Mouse (Mus musculus): ENCODE results near the gene Tmem233. TPM values are rescaled to one million over a fixed set of nuclear protein-coding genes. Genes with fewer than 3 reads are reported as not detected.
A peak's percentile ranks its signal among the peaks of the same experiment; 100 is the strongest.

Gene Tmem233
- polyA plus RNA-seq, 1 experiment from 2014 or later, result not detected

GRCm38 (mm10) chr5:116023821-116024284, 59.2 kb downstream of the Tmem233 start:
- Histone ChIP-seq H3K27me3 (ENCODE audit: control insufficient read depth, insufficient read depth, low read depth, low read length) (no peaks in the 10 kb centered on the region), H3K9me3 (replicated peaks; ENCODE audit: control insufficient read depth, low read length) (no peaks in the 10 kb centered on the region), H3K9ac (ENCODE audit: low read depth, low read length) (peak overlapping the region; percentile 99), H3K4me3 (ENCODE audit: low read depth, low read length) (peak overlapping the region; percentile 96), H3K4me2 (ENCODE audit: low read depth, low read length) (peak overlapping the region; percentile 55), H3K4me1 (ENCODE audit: control insufficient read depth, low read depth, low read length) (peaks cover 66% of the 10 kb centered on the region), H3K27ac (ENCODE audit: low read length) (peak overlapping the region; percentile 99), H3K36me3 (ENCODE audit: control insufficient read depth, insufficient read depth) (peaks cover 27% of the 10 kb centered on the region)
- under 1% methylated on average over 28 of the region's 28 CpGs for WGBS (ENCODE audit: insufficient replicate concordance)
- ATAC-seq (ENCODE audit: low read depth), result 0 out of 2 replicates have a peak, but pooled peaks have one; percentile 0

GRCm38 (mm10) chr5:116023251-116023661, 59.8 kb downstream of the Tmem233 start:
- 4% methylated on average over 8 of the region's 8 CpGs for WGBS (ENCODE audit: insufficient replicate concordance)
- Histone ChIP-seq H3K27me3 (ENCODE audit: control insufficient read depth, insufficient read depth, low read depth, low read length) (no peaks in the 10 kb centered on the region), H3K27ac (ENCODE audit: low read length) (peak overlapping the region; percentile 99), H3K9ac (ENCODE audit: low read depth, low read length) (peak overlapping the region; percentile 99), H3K9me3 (replicated peaks; ENCODE audit: control insufficient read depth, low read length) (no peaks in the 10 kb centered on the region), H3K36me3 (ENCODE audit: control insufficient read depth, insufficient read depth) (peaks cover 33% of the 10 kb centered on the region), H3K4me2 (ENCODE audit: low read depth, low read length) (peak overlapping the region; percentile 55), H3K4me1 (ENCODE audit: control insufficient read depth, low read depth, low read length) (peaks cover 65% of the 10 kb centered on the region), H3K4me3 (ENCODE audit: low read depth, low read length) (peak overlapping the region; percentile 96)
- ATAC-seq (ENCODE audit: low read depth), result no peak

GRCm38 (mm10) chr5:116022658-116023200, 60.3 kb downstream of the Tmem233 start:
- Histone ChIP-seq H3K27ac (ENCODE audit: low read length) (peak overlapping the region; percentile 99), H3K9ac (ENCODE audit: low read depth, low read length) (peak overlapping the region; percentile 99), H3K27me3 (ENCODE audit: control insufficient read depth, insufficient read depth, low read depth, low read length) (no peaks in the 10 kb centered on the region), H3K9me3 (replicated peaks; ENCODE audit: control insufficient read depth, low read length) (no peaks in the 10 kb centered on the region), H3K36me3 (ENCODE audit: control insufficient read depth, insufficient read depth) (peaks cover 38% of the 10 kb centered on the region), H3K4me2 (ENCODE audit: low read depth, low read length) (peak overlapping the region; percentile 55), H3K4me3 (ENCODE audit: low read depth, low read length) (peak overlapping the region; percentile 96), H3K4me1 (ENCODE audit: control insufficient read depth, low read depth, low read length) (peaks cover 60% of the 10 kb centered on the region)
- no peak for ATAC-seq (ENCODE audit: low read depth)
- 15% methylated on average over 7 of the region's 7 CpGs for WGBS (ENCODE audit: insufficient replicate concordance)

GRCm38 (mm10) chr5:116022131-116022530, 60.9 kb downstream of the Tmem233 start:
- H3K27ac ChIP-seq (ENCODE audit: low read length), result peak overlapping the region; percentile 99
- H3K4me2 ChIP-seq (ENCODE audit: low read depth, low read length), result peak overlapping the region; percentile 55
- 45% methylated on average over 12 of the region's 12 CpGs for WGBS (ENCODE audit: insufficient replicate concordance)
- H3K36me3 ChIP-seq (ENCODE audit: control insufficient read depth, insufficient read depth), result peaks cover 44% of the 10 kb centered on the region
- H3K9ac ChIP-seq (ENCODE audit: low read depth, low read length), result peak overlapping the region; percentile 99
- ATAC-seq (ENCODE audit: low read depth), result peak; percentile 1; the same call in 1 of the 2 replicates
- peaks cover 56% of the 10 kb centered on the region for H3K4me1 ChIP-seq (ENCODE audit: control insufficient read depth, low read depth, low read length)
- H3K4me3 ChIP-seq (ENCODE audit: low read depth, low read length), result peak overlapping the region; percentile 96
- no peaks in the 10 kb centered on the region for H3K9me3 ChIP-seq (replicated peaks; ENCODE audit: control insufficient read depth, low read length)
- H3K27me3 ChIP-seq (ENCODE audit: control insufficient read depth, insufficient read depth, low read depth, low read length), result no peaks in the 10 kb centered on the region

GRCm38 (mm10) chr5:116021552-116021951, 61.5 kb downstream of the Tmem233 start:
- Histone ChIP-seq H3K4me1 (ENCODE audit: control insufficient read depth, low read depth, low read length) (peaks cover 54% of the 10 kb centered on the region), H3K27me3 (ENCODE audit: control insufficient read depth, insufficient read depth, low read depth, low read length) (no peaks in the 10 kb centered on the region), H3K9ac (ENCODE audit: low read depth, low read length) (peak overlapping the region; percentile 99), H3K4me3 (ENCODE audit: low read depth, low read length) (peak overlapping the region; percentile 96), H3K9me3 (replicated peaks; ENCODE audit: control insufficient read depth, low read length) (no peaks in the 10 kb centered on the region), H3K36me3 (ENCODE audit: control insufficient read depth, insufficient read depth) (peaks cover 50% of the 10 kb centered on the region), H3K27ac (ENCODE audit: low read length) (peak overlapping the region; percentile 99), H3K4me2 (ENCODE audit: low read depth, low read length) (peak overlapping the region; percentile 55)
- WGBS (ENCODE audit: insufficient replicate concordance), result 27% methylated on average over 14 of the region's 14 CpGs
- peak; percentile 54 for ATAC-seq (ENCODE audit: low read depth)

GRCm38 (mm10) chr5:116019371-116019770, 63.7 kb downstream of the Tmem233 start:
- peaks cover 42% of the 10 kb centered on the region for H3K4me1 ChIP-seq (ENCODE audit: control insufficient read depth, low read depth, low read length)
- H3K4me3 ChIP-seq (ENCODE audit: low read depth, low read length), result no peak overlapping the region
- no peaks in the 10 kb centered on the region for H3K9me3 ChIP-seq (replicated peaks; ENCODE audit: control insufficient read depth, low read length)
- peaks cover 71% of the 10 kb centered on the region for H3K36me3 ChIP-seq (ENCODE audit: control insufficient read depth, insufficient read depth)
- H3K27ac ChIP-seq (ENCODE audit: low read length), result peak overlapping the region; percentile 78
- peak overlapping the region; percentile 13; the same call in 1 of the 2 replicates for H3K9ac ChIP-seq (ENCODE audit: low read depth, low read length)
- no peaks in the 10 kb centered on the region for H3K27me3 ChIP-seq (ENCODE audit: control insufficient read depth, insufficient read depth, low read depth, low read length)
- WGBS (ENCODE audit: insufficient replicate concordance), result 72% methylated on average over 11 of the region's 11 CpGs
- no peak for ATAC-seq (ENCODE audit: low read depth)
- H3K4me2 ChIP-seq (ENCODE audit: low read depth, low read length), result no peak overlapping the region; the same call in 1 of the 2 replicates

GRCm38 (mm10) chr5:116018784-116019183, 64.3 kb downstream of the Tmem233 start:
- 55% methylated on average over 6 of the region's 6 CpGs for WGBS (ENCODE audit: insufficient replicate concordance)
- Histone ChIP-seq H3K9me3 (replicated peaks; ENCODE audit: control insufficient read depth, low read length) (no peaks in the 10 kb centered on the region), H3K4me2 (ENCODE audit: low read depth, low read length) (no peak overlapping the region), H3K4me3 (ENCODE audit: low read depth, low read length) (no peak overlapping the region), H3K4me1 (ENCODE audit: control insufficient read depth, low read depth, low read length) (peaks cover 42% of the 10 kb centered on the region), H3K27ac (ENCODE audit: low read length) (peak overlapping the region; percentile 78), H3K9ac (ENCODE audit: low read depth, low read length) (peak overlapping the region; percentile 13; the same call in 1 of the 2 replicates), H3K36me3 (ENCODE audit: control insufficient read depth, insufficient read depth) (peaks cover 77% of the 10 kb centered on the region), H3K27me3 (ENCODE audit: control insufficient read depth, insufficient read depth, low read depth, low read length) (no peaks in the 10 kb centered on the region)
- ATAC-seq (ENCODE audit: low read depth), result 0 out of 2 replicates have a peak, but pooled peaks have one; percentile 17

- H3K4me2 ChIP-seq (ENCODE audit: low read depth, low read length), result no peak overlapping the region
- H3K4me3 ChIP-seq (ENCODE audit: low read depth, low read length), result no peak overlapping the region
- peaks cover 42% of the 10 kb centered on the region for H3K4me1 ChIP-seq (ENCODE audit: control insufficient read depth, low read depth, low read length)
- H3K9me3 ChIP-seq (replicated peaks; ENCODE audit: control insufficient read depth, low read length), result no peaks in the 10 kb centered on the region
- no peak for ATAC-seq (ENCODE audit: low read depth)
- no peaks in the 10 kb centered on the region for H3K27me3 ChIP-seq (ENCODE audit: control insufficient read depth, insufficient read depth, low read depth, low read length)
- H3K9ac ChIP-seq (ENCODE audit: low read depth, low read length), result no peak overlapping the region
- H3K36me3 ChIP-seq (ENCODE audit: control insufficient read depth, insufficient read depth), result peaks cover 83% of the 10 kb centered on the region
- H3K27ac ChIP-seq (ENCODE audit: low read length), result peak overlapping the region; percentile 36; the same call in 1 of the 2 replicates
- 90% methylated on average over 9 of the region's 9 CpGs for WGBS (ENCODE audit: insufficient replicate concordance)
These were observed 64.8 kb downstream of the Tmem233 start for GRCm38 (mm10) chr5:116018196-116018595.

GRCm38 (mm10) chr5:116017391-116017790, 65.7 kb downstream of the Tmem233 start:
- 85% methylated on average over 8 of the region's 8 CpGs for WGBS (ENCODE audit: insufficient replicate concordance)
- peaks cover 88% of the 10 kb centered on the region for H3K36me3 ChIP-seq (ENCODE audit: control insufficient read depth, insufficient read depth)
- no peak overlapping the region for H3K4me3 ChIP-seq (ENCODE audit: low read depth, low read length)
- no peak overlapping the region for H3K9ac ChIP-seq (ENCODE audit: low read depth, low read length)
- H3K4me1 ChIP-seq (ENCODE audit: control insufficient read depth, low read depth, low read length), result peaks cover 40% of the 10 kb centered on the region
- H3K9me3 ChIP-seq (replicated peaks; ENCODE audit: control insufficient read depth, low read length), result no peaks in the 10 kb centered on the region
- ATAC-seq (ENCODE audit: low read depth), result no peak
- H3K4me2 ChIP-seq (ENCODE audit: low read depth, low read length), result no peak overlapping the region
- no peak overlapping the region for H3K27ac ChIP-seq (ENCODE audit: low read length)
- no peaks in the 10 kb centered on the region for H3K27me3 ChIP-seq (ENCODE audit: control insufficient read depth, insufficient read depth, low read depth, low read length)

Measured in liver, embryonic 16.5 days (tissue).